Mouse (Mus musculus): Measurements from ENCODE around the gene Stip1. TPM values are rescaled to one million over a fixed set of nuclear protein-coding genes. Genes with fewer than 3 reads are reported as not detected.

The Stip1 gene
- polyA plus RNA-seq, 1 experiment from 2014 or later, result 51.8 TPM

DNA sequence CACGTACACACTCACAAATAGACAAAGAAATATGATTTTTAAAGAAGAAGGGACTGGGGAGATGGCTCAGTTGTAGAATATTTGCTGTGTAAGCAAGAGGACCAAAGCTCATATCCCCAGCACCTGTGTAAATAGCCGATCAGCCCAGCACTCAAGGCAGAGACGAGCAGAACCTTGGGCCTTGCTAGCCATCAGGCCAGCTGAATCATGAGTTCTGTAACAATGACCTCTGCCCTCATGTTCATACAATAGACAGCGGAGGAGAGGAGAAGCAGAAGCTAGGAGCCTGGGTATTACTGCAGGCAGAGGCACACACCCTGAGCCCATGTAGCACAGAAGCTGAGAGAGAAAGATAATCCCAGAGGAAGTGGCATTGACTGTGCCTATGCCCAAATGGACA is 27.3 kb downstream of the Stip1 start:
- H3K27ac ChIP-seq (ENCODE audit: low read length), result no peak overlapping the region
- no peak overlapping the region for H3K4me3 ChIP-seq (ENCODE audit: low read depth, low read length)
- TF ChIP-seq CTCF (IDR thresholded peaks at IDR 0.05), result no peak
- no peak for TF ChIP-seq EP300 (IDR thresholded peaks at IDR 0.05)
- no peak overlapping the region for H3K4me2 ChIP-seq (replicated peaks; ENCODE audit: low read depth, low read length)
- H3K9me3 ChIP-seq (ENCODE audit: low read length), result no peaks in the 10 kb centered on the region
- DNase-seq (ENCODE audit: low spot score), result no peak
- H3K36me3 ChIP-seq (ENCODE audit: insufficient read depth, low read length), result no peaks in the 10 kb centered on the region
- WGBS, result 60% methylated on average over 4 of the region's 4 CpGs
- no peaks in the 10 kb centered on the region for H3K4me1 ChIP-seq (ENCODE audit: insufficient read depth, low read depth, low read length)
- H3K9ac ChIP-seq (replicated peaks; ENCODE audit: low read depth), result no peak overlapping the region
- ATAC-seq, result no peak
- H3K27me3 ChIP-seq (replicated peaks; ENCODE audit: insufficient read depth, low read length), result no peaks in the 10 kb centered on the region

DNA sequence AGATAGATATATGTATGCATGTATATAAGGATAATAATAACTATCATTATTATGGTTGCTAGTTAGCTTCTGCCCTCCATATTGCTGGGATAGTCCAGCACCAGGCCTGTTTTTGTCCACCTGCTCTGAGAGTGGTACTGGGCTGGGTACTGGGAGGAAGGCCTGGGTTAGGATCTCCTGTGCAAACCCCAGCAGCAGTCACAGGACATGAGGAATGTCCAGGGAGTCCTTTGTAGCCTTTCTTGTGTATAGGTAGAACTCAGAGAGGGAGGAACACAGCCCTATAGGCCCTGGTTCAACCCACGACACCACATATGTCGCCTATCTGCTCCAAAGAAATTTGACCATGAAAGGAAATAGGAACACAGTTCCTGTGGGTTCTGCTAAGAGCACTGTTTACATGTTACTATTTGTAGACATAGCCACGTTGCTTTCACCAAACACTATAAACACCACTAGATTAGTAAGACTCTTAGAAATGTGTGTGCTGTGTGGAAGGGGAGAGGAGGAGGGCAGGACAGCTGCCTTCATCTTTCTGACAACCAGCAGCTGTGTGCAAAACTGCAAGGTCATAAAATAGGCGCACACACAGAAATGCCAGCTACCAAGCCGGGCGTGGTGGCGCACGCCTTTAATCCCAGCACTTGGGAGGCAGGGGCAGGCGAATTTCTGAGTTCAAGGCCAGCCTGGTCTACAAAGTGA is 32.7 kb downstream of the Stip1 start:
- Histone ChIP-seq H3K36me3 (ENCODE audit: insufficient read depth, low read length) (no peaks in the 10 kb centered on the region), H3K4me1 (ENCODE audit: insufficient read depth, low read depth, low read length) (no peaks in the 10 kb centered on the region; the same call in 1 of the 2 replicates), H3K9ac (replicated peaks; ENCODE audit: low read depth) (no peak overlapping the region), H3K27ac (ENCODE audit: low read length) (peak overlapping the region; percentile 20; the same call in 1 of the 2 replicates), H3K27me3 (replicated peaks; ENCODE audit: insufficient read depth, low read length) (no peaks in the 10 kb centered on the region), H3K4me2 (replicated peaks; ENCODE audit: low read depth, low read length) (no peak overlapping the region), H3K9me3 (ENCODE audit: low read length) (no peaks in the 10 kb centered on the region), H3K4me3 (ENCODE audit: low read depth, low read length) (no peak overlapping the region)
- peak; percentile 58 for DNase-seq (ENCODE audit: low spot score)
- TF ChIP-seq EP300 (IDR thresholded peaks at IDR 0.05) (no peak), CTCF (IDR thresholded peaks at IDR 0.05) (no peak)
- WGBS, result 57% methylated on average over 8 of the region's 9 CpGs
- peak; percentile 71 for ATAC-seq

DNA sequence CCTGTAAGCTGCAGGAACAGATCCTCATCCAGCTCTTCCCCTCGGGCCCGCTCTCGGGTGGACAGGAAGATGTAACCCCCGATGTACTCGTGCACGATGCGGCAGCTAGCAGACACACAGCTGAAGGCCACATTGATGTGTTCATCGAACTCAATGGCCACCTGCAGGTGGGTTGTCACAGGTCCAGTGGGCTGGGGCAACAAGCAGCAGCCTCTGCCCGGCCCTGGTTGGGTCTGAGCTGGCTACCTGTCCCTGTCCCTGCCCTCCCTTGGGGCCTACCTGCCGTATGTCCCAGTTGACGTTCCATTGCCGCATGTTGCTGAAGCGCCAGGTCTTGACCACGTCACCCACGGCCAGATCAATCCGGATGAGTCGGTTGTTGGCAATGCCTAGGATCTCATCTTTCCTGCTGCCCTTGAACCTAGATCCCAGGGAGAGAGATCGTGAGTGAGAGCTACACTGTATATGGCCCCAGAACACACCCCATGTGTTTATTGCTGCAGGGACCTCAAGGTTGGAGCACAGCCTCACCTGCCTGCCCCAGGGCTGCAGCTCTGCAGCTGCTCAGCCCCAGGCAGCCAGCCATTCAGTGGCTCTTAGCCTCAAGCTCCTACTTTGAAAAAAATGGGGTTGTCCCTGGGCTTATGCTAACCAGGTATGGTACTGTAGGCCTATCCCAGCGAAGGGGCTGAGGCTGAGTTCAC is 40.3 kb downstream of the Stip1 start:
- WGBS, result 92% methylated on average over 19 of the region's 19 CpGs
- Histone ChIP-seq H3K4me1 (ENCODE audit: insufficient read depth, low read depth, low read length) (peaks cover 13% of the 10 kb centered on the region; the same call in 1 of the 2 replicates), H3K27me3 (replicated peaks; ENCODE audit: insufficient read depth, low read length) (no peaks in the 10 kb centered on the region), H3K9me3 (ENCODE audit: low read length) (no peaks in the 10 kb centered on the region), H3K4me2 (replicated peaks; ENCODE audit: low read depth, low read length) (no peak overlapping the region), H3K9ac (replicated peaks; ENCODE audit: low read depth) (no peak overlapping the region), H3K4me3 (ENCODE audit: low read depth, low read length) (no peak overlapping the region), H3K27ac (ENCODE audit: low read length) (no peak overlapping the region), H3K36me3 (ENCODE audit: insufficient read depth, low read length) (no peaks in the 10 kb centered on the region)
- TF ChIP-seq EP300 (IDR thresholded peaks at IDR 0.05) (no peak), CTCF (IDR thresholded peaks at IDR 0.05) (no peak)
- DNase-seq (ENCODE audit: low spot score) (no peak), ATAC-seq (no peak)

DNA sequence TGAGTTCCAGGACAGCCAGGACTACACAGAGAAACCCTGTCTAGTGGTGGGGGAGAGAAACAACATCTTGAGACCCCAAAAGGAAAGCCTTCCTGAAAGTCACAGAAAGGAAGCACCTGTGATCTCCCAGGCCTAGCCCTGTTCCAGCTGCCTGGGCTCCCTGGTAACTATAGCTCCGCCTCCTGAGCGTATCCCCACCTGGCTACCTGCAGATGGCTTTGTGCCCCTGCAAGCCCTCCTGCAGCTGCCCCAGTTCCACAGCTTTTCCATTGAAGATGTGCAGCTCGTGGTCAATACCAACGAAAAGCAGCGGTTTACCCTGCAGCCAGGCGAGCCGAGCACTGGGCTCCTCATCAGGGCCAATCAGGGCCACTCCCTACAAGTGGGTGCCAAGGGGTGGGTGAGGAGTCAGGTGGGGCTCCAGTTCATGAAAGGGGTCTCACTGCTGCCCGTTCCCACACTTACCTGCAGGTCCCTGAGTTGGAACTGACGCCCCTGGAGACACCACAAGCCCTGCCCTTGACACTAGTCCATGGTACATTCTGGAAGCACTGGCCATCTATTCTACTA is 42.0 kb downstream of the Stip1 start:
- Histone ChIP-seq H3K9ac (replicated peaks; ENCODE audit: low read depth) (no peak overlapping the region), H3K36me3 (ENCODE audit: insufficient read depth, low read length) (no peaks in the 10 kb centered on the region), H3K9me3 (ENCODE audit: low read length) (no peaks in the 10 kb centered on the region), H3K4me2 (replicated peaks; ENCODE audit: low read depth, low read length) (no peak overlapping the region), H3K4me1 (ENCODE audit: insufficient read depth, low read depth, low read length) (peaks cover 16% of the 10 kb centered on the region; the same call in 1 of the 2 replicates), H3K27me3 (replicated peaks; ENCODE audit: insufficient read depth, low read length) (no peaks in the 10 kb centered on the region), H3K4me3 (ENCODE audit: low read depth, low read length) (no peak overlapping the region), H3K27ac (ENCODE audit: low read length) (no peak overlapping the region)
- TF ChIP-seq CTCF (IDR thresholded peaks at IDR 0.05), result no peak
- TF ChIP-seq EP300 (IDR thresholded peaks at IDR 0.05), result no peak
- WGBS, result 87% methylated on average over 9 of the region's 9 CpGs
- DNase-seq (ENCODE audit: low spot score), result no peak
- ATAC-seq, result no peak

DNA sequence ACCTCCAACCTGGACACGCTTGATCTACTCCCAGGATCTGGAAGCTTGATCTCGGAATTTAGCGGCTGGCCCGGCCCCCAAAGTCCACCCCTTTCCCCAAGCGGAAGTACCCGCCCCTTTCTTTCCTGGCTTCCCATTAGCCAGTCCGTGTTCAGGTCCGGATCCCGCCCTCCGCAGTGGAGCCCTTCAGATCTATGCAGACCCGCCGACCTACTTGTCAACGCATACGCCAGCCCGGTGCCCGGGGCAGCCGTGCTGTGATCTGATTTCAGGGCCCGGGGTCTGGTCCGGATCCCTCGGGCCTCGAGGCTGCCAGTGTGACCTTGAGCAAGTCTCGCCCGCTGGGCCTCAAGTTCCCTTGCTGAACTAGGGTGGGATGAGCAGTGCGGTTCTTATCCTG is 43.8 kb downstream of the Stip1 start, which contains the start of the genes Nudt22 and Trpt1:
TSS of gene Nudt22 (minus strand) at position 112 of the 400 bp plus-strand sequence.
TSS of gene Trpt1 (plus strand) at position 126 of the 400 bp plus-strand sequence.
- no peaks in the 10 kb centered on the region for H3K27me3 ChIP-seq (replicated peaks; ENCODE audit: insufficient read depth, low read length)
- H3K4me2 ChIP-seq (replicated peaks; ENCODE audit: low read depth, low read length), result peak within 1 kb of the TSS; percentile 72
- peaks cover 21% of the 10 kb centered on the region; the same call in 1 of the 2 replicates for H3K4me1 ChIP-seq (ENCODE audit: insufficient read depth, low read depth, low read length)
- DNase-seq (ENCODE audit: low spot score) (peak; percentile 96), ATAC-seq (peak; percentile 83)
- peak within 1 kb of the TSS; percentile 48 for H3K9ac ChIP-seq (replicated peaks; ENCODE audit: low read depth)
- peak within 1 kb of the TSS; percentile 62 for H3K27ac ChIP-seq (ENCODE audit: low read length)
- TF ChIP-seq CTCF (IDR thresholded peaks at IDR 0.05) (no peak), EP300 (IDR thresholded peaks at IDR 0.05) (no peak; the same call in 1 of the 2 replicates)
- WGBS, result 0% methylated on average over 22 of the region's 24 CpGs
- H3K9me3 ChIP-seq (ENCODE audit: low read length), result no peaks in the 10 kb centered on the region
- no peaks in the 10 kb centered on the region for H3K36me3 ChIP-seq (ENCODE audit: insufficient read depth, low read length)
- H3K4me3 ChIP-seq (ENCODE audit: low read depth, low read length), result peak within 1 kb of the TSS; percentile 48
